Mouse (Mus musculus) limb, embryonic 12.5 days (tissue): ENCODE data around the gene Gm20379. TPM values are rescaled to one million over a fixed set of nuclear protein-coding genes. Genes with fewer than 3 reads are reported as not detected.

Experiments
- ATAC-seq: fragments of 200-750 bp; cut with Nextera tagmentation; 2 replicates; pipeline ENCODE4 v1.8.0; 2017; ENCODE audit warnings: low read depth, moderate TSS enrichment; ENCODE audit not compliant: insufficient number of reproducible peaks, insufficient read depth, low FRiP score, low TSS enrichment
- H3K27ac ChIP-seq: fragments of 300-500 bp; sonication (generic); 2 replicates; pipeline ENCODE4 v1.5.1; 2016; ENCODE audit warnings: mild to moderate bottlenecking, moderate library complexity
- H3K27me3 ChIP-seq: fragments of 300-500 bp; sonication (generic); 2 replicates; pipeline ENCODE4 v1.6.1; 2016; ENCODE audit warnings: mild to moderate bottlenecking, moderate library complexity
- H3K36me3 ChIP-seq: fragments of 300-500 bp; sonication (generic); 2 replicates; pipeline ENCODE4 v1.6.1; 2016; ENCODE audit warnings: mild to moderate bottlenecking, moderate library complexity
- H3K4me1 ChIP-seq: fragments of 300-500 bp; sonication (generic); replicated peaks from 2 replicates; pipeline ENCODE4 v1.6.1; 2016
- H3K4me2 ChIP-seq: fragments of 300-500 bp; sonication (generic); 2 replicates; pipeline ENCODE4 v1.6.1; 2016; ENCODE audit warnings: mild to moderate bottlenecking, moderate library complexity
- H3K4me3 ChIP-seq: fragments of 300-500 bp; sonication (generic); replicated peaks from 2 replicates; pipeline ENCODE4 v1.5.1; 2016; ENCODE audit warnings: mild to moderate bottlenecking
- H3K9ac ChIP-seq: fragments of 300-500 bp; sonication (generic); replicated peaks from 2 replicates; pipeline ENCODE4 v1.6.1; 2016; ENCODE audit warnings: mild to moderate bottlenecking, moderate library complexity
- H3K9me3 ChIP-seq: fragments of 300-500 bp; sonication (generic); 2 replicates; pipeline ENCODE4 v1.6.1; 2016; ENCODE audit warnings: mild to moderate bottlenecking, moderate library complexity
- WGBS: fragments of 180-500 bp; shearing (Covaris S2); methylation state at CpG from one replicate; pipeline ENCODE4 v1.1.7; 2016; 5-methylcytosine and 5-hydroxymethylcytosine counted together
- polyA plus RNA-seq: library from polyadenylated mRNA; unstranded; fragments of >200 nt; fragmentation: Nextera tagmentation; extraction: Ambion mirVana; gene quantifications from 2 replicates; pipeline ENCODE4 v1.2.1, GENCODE M21; 2016

Gene Gm20379
- polyA plus RNA-seq, result 1.5 and 2.6 TPM in 2 replicates

- H3K27me3 ChIP-seq, result no peaks in the 10 kb centered on the region
- H3K27ac ChIP-seq, result no peak within 1 kb of the TSS
- H3K9me3 ChIP-seq, result no peaks in the 10 kb centered on the region
- H3K4me2 ChIP-seq, result no peak within 1 kb of the TSS
- ATAC-seq, result no peak
- H3K36me3 ChIP-seq, result peaks cover 32% of the 10 kb centered on the region
- no peak within 1 kb of the TSS for H3K9ac ChIP-seq
- H3K4me3 ChIP-seq, result no peak within 1 kb of the TSS
- peaks cover 33% of the 10 kb centered on the region for H3K4me1 ChIP-seq
- WGBS, result 97% methylated on average over 11 of the region's 11 CpGs
These were observed at the start of gene Gm20379 for GRCm38 (mm10) chr13:92305680-92306079. Gm20379 (plus strand) TSS chr13:92305980.

- Histone ChIP-seq H3K4me1 (no peaks in the 10 kb centered on the region), H3K4me2 (no peak overlapping the region), H3K9me3 (no peaks in the 10 kb centered on the region), H3K27ac (no peak overlapping the region), H3K36me3 (peaks cover 37% of the 10 kb centered on the region), H3K4me3 (no peak overlapping the region), H3K27me3 (no peaks in the 10 kb centered on the region), H3K9ac (no peak overlapping the region)
- WGBS, result 81% methylated on average over 5 of the region's 5 CpGs
- no peak for ATAC-seq
These were observed 44.5 kb upstream of the Gm20379 start for GRCm38 (mm10) chr13:92261329-92261728.

- H3K9ac ChIP-seq, result no peak overlapping the region
- H3K27me3 ChIP-seq, result no peaks in the 10 kb centered on the region
- H3K4me2 ChIP-seq, result no peak overlapping the region
- peaks cover 33% of the 10 kb centered on the region for H3K36me3 ChIP-seq
- no peak overlapping the region for H3K4me3 ChIP-seq
- H3K9me3 ChIP-seq, result no peaks in the 10 kb centered on the region
- no peak for ATAC-seq
- H3K4me1 ChIP-seq, result no peaks in the 10 kb centered on the region
- 85% methylated on average over 6 of the region's 6 CpGs for WGBS
- no peak overlapping the region for H3K27ac ChIP-seq
These were observed 42.2 kb upstream of the Gm20379 start for GRCm38 (mm10) chr13:92263566-92263965.

- no peak overlapping the region for H3K27ac ChIP-seq
- H3K4me1 ChIP-seq, result no peaks in the 10 kb centered on the region
- peaks cover 15% of the 10 kb centered on the region; the same call in 1 of the 2 replicates for H3K36me3 ChIP-seq
- WGBS, result 78% methylated on average over 3 of the region's 3 CpGs
- no peak overlapping the region for H3K4me2 ChIP-seq
- H3K27me3 ChIP-seq, result no peaks in the 10 kb centered on the region
- ATAC-seq, result no peak
- H3K9me3 ChIP-seq, result no peaks in the 10 kb centered on the region
- no peak overlapping the region for H3K4me3 ChIP-seq
- no peak overlapping the region for H3K9ac ChIP-seq
These were observed 38.7 kb upstream of the Gm20379 start for GRCm38 (mm10) chr13:92267076-92267475.

GRCm38 (mm10) chr13:92274274-92275198 lies 31.2 kb upstream of the Gm20379 start:
- peak; percentile 26 for ATAC-seq
- WGBS, result 44% methylated on average over 14 of the region's 14 CpGs

GRCm38 (mm10) chr13:92275292-92275691 lies 30.5 kb upstream of the Gm20379 start:
- Histone ChIP-seq H3K4me3 (no peak overlapping the region), H3K9me3 (no peaks in the 10 kb centered on the region), H3K4me1 (peaks cover 14% of the 10 kb centered on the region), H3K36me3 (peaks cover 5% of the 10 kb centered on the region; the same call in 1 of the 2 replicates), H3K27ac (peak overlapping the region; percentile 59; the same call in 1 of the 2 replicates), H3K4me2 (no peak overlapping the region), H3K9ac (no peak overlapping the region), H3K27me3 (no peaks in the 10 kb centered on the region)
- 54% methylated on average over 9 of the region's 9 CpGs for WGBS
- ATAC-seq, result 0 out of 2 replicates have a peak, but pooled peaks have one; percentile 63

More at GRCm38 (mm10) chr13:92274274-92275198, 31.2 kb upstream of the Gm20379 start:
- Histone ChIP-seq H3K9me3 (no peaks in the 10 kb centered on the region), H3K27ac (peak overlapping the region; percentile 59), H3K4me1 (peaks cover 14% of the 10 kb centered on the region), H3K9ac (no peak overlapping the region), H3K27me3 (no peaks in the 10 kb centered on the region), H3K4me2 (0 out of 2 replicates have a peak overlapping the region, but pooled peaks have one; percentile 0), H3K36me3 (peaks cover 5% of the 10 kb centered on the region; the same call in 1 of the 2 replicates), H3K4me3 (no peak overlapping the region)

GRCm38 (mm10) chr13:92277027-92277426 lies 28.8 kb upstream of the Gm20379 start:
- Histone ChIP-seq H3K36me3 (peaks cover 12% of the 10 kb centered on the region; the same call in 1 of the 2 replicates), H3K27me3 (no peaks in the 10 kb centered on the region), H3K4me1 (peaks cover 14% of the 10 kb centered on the region), H3K27ac (no peak overlapping the region), H3K4me2 (no peak overlapping the region), H3K9ac (no peak overlapping the region), H3K4me3 (no peak overlapping the region), H3K9me3 (no peaks in the 10 kb centered on the region)
- WGBS, result 92% methylated on average over 2 of the region's 2 CpGs
- ATAC-seq, result no peak

GRCm38 (mm10) chr13:92291605-92292004 lies 14.2 kb upstream of the Gm20379 start:
- Histone ChIP-seq H3K9me3 (no peaks in the 10 kb centered on the region), H3K36me3 (peaks cover 45% of the 10 kb centered on the region; the same call in 1 of the 2 replicates)

GRCm38 (mm10) chr13:92293883-92294282 lies 11.9 kb upstream of the Gm20379 start:
- Histone ChIP-seq H3K4me1 (peaks cover 13% of the 10 kb centered on the region), H3K4me3 (no peak overlapping the region), H3K9ac (no peak overlapping the region), H3K36me3 (peaks cover 54% of the 10 kb centered on the region; the same call in 1 of the 2 replicates), H3K4me2 (no peak overlapping the region), H3K9me3 (no peaks in the 10 kb centered on the region), H3K27me3 (no peaks in the 10 kb centered on the region), H3K27ac (no peak overlapping the region)
- 89% methylated on average over 5 of the region's 5 CpGs for WGBS
- ATAC-seq, result no peak

More at GRCm38 (mm10) chr13:92291605-92292004, 14.2 kb upstream of the Gm20379 start:
- WGBS, result 20% methylated on average over 4 of the region's 4 CpGs
- H3K9ac ChIP-seq, result no peak overlapping the region
- H3K4me1 ChIP-seq, result peaks cover 13% of the 10 kb centered on the region
- ATAC-seq, result 0 out of 2 replicates have a peak, but pooled peaks have one; percentile 49
- no peak overlapping the region for H3K4me2 ChIP-seq
- H3K27me3 ChIP-seq, result no peaks in the 10 kb centered on the region
- H3K4me3 ChIP-seq, result no peak overlapping the region
- no peak overlapping the region; the same call in 1 of the 2 replicates for H3K27ac ChIP-seq

GRCm38 (mm10) chr13:92296490-92296889 lies 9.3 kb upstream of the Gm20379 start:
- H3K36me3 ChIP-seq, result peaks cover 48% of the 10 kb centered on the region; the same call in 1 of the 2 replicates
- no peak overlapping the region for H3K4me3 ChIP-seq
- H3K4me1 ChIP-seq, result peaks cover 16% of the 10 kb centered on the region
- no peak overlapping the region for H3K4me2 ChIP-seq
- WGBS, result 93% methylated on average over 4 of the region's 4 CpGs
- no peaks in the 10 kb centered on the region for H3K27me3 ChIP-seq
- no peak for ATAC-seq
- no peaks in the 10 kb centered on the region for H3K9me3 ChIP-seq
- H3K9ac ChIP-seq, result no peak overlapping the region
- no peak overlapping the region for H3K27ac ChIP-seq

GRCm38 (mm10) chr13:92297021-92297420 lies 8.8 kb upstream of the Gm20379 start:
- no peaks in the 10 kb centered on the region for H3K27me3 ChIP-seq
- no peak for ATAC-seq
- H3K9ac ChIP-seq, result no peak overlapping the region
- H3K4me2 ChIP-seq, result no peak overlapping the region
- no peaks in the 10 kb centered on the region for H3K9me3 ChIP-seq
- H3K4me3 ChIP-seq, result no peak overlapping the region
- H3K27ac ChIP-seq, result no peak overlapping the region
- peaks cover 46% of the 10 kb centered on the region; the same call in 1 of the 2 replicates for H3K36me3 ChIP-seq
- WGBS, result 93% methylated on average over 2 of the region's 2 CpGs
- peaks cover 19% of the 10 kb centered on the region for H3K4me1 ChIP-seq
